Mouse (Mus musculus) spleen, postnatal 10 days (tissue): ENCODE data around the gene G6pd2.

Experiments
- DNase-seq, 2 experiments: peaks; one replicate each; pipeline ENCODE4 v3.0.0; 2021 to 2022; ENCODE audit warnings: low spot score in 2 of 2

The G6pd2 gene

GRCm38 (mm10) chr5:61808516-61808915 lies at the start of gene G6pd2:
G6pd2 (plus strand) TSS chr5:61808816.
- no peak for DNase-seq

GRCm38 (mm10) chr5:61764214-61764613 lies 44.4 kb upstream of the G6pd2 start:
- no peak for DNase-seq

- DNase-seq, result no peak
Measured at GRCm38 (mm10) chr5:61832935-61833551, 24.4 kb downstream of the G6pd2 start.

GRCm38 (mm10) chr5:61843891-61844290 lies 35.3 kb downstream of the G6pd2 start:
- DNase-seq, result no peak
